Mouse (Mus musculus) small intestine, adult 2 months (tissue): ENCODE measurements around the gene Sec22c.

ENCODE experiments used
- CTCF ChIP-seq: fragments of 200-500 bp; IDR thresholded peaks from 2 replicates; pipeline ENCODE4 v1.5.1; 2012; ENCODE audit warnings: low read depth, mild to moderate bottlenecking, control low read depth, inconsistent platforms, low read length, moderate library complexity, mixed read lengths; ENCODE audit not compliant: insufficient replicate concordance, insufficient read length; ENCODE audit errors: extremely low read depth
- POLR2A ChIP-seq: fragments of 200-500 bp; IDR thresholded peaks from 2 replicates; pipeline ENCODE4 v1.6.1; 2012; ENCODE audit warnings: low read depth, mild to moderate bottlenecking, control low read depth, inconsistent platforms, low read length, moderate library complexity

- no peak for TF ChIP-seq CTCF
- no peak for TF ChIP-seq POLR2A
Observed at GRCm38 (mm10) chr9:121677069-121677468, 28.2 kb downstream of the Sec22c start.
